Mouse (Mus musculus) hindbrain, embryonic 11.5 days (tissue): Measurements from ENCODE around the gene Ppil2. TPM values are rescaled to one million over a fixed set of nuclear protein-coding genes. Genes with fewer than 3 reads are reported as not detected.
A peak's percentile ranks its signal among the peaks of the same experiment; 100 is the strongest.

Experiments used
- ATAC-seq: fragments of 200-750 bp; cut with Nextera tagmentation; 2 replicates; pipeline ENCODE4 v1.8.0; 2017; ENCODE audit warnings: mild to moderate bottlenecking, moderate TSS enrichment, moderate library complexity; ENCODE audit not compliant: low FRiP score
- DNase-seq: peaks from one replicate; pipeline ENCODE4 v3.0.0-alpha.2; 2015; ENCODE audit warnings: low spot score
- H3K27ac ChIP-seq: fragments of 300-500 bp; sonication (generic); 2 replicates; pipeline ENCODE4 v1.5.1; 2014; ENCODE audit warnings: mild to moderate bottlenecking, low read depth, low read length
- H3K27me3 ChIP-seq: fragments of 300-500 bp; sonication (generic); 2 replicates; pipeline ENCODE4 v1.6.1; 2014; ENCODE audit warnings: mild to moderate bottlenecking, low read length, moderate library complexity, mixed read lengths; ENCODE audit not compliant: control insufficient read depth, insufficient read depth
- H3K36me3 ChIP-seq: fragments of 300-500 bp; sonication (generic); 2 replicates; pipeline ENCODE4 v1.6.1; 2014; ENCODE audit warnings: mild to moderate bottlenecking, low read length, moderate library complexity, mixed read lengths; ENCODE audit not compliant: control insufficient read depth, insufficient read depth
- H3K4me1 ChIP-seq: fragments of 300-500 bp; sonication (generic); replicated peaks from 2 replicates; pipeline ENCODE4 v1.6.1; 2014; ENCODE audit warnings: low read length, mixed read lengths; ENCODE audit not compliant: control insufficient read depth, insufficient read depth
- H3K4me2 ChIP-seq: fragments of 300-500 bp; sonication (generic); replicated peaks from 2 replicates; pipeline ENCODE4 v1.6.1; 2014; ENCODE audit warnings: mild to moderate bottlenecking, low read depth, low read length
- H3K4me3 ChIP-seq: fragments of 300-500 bp; sonication (generic); 2 replicates; pipeline ENCODE4 v1.5.1; 2014; ENCODE audit warnings: low read depth, low read length
- H3K9ac ChIP-seq: fragments of 300-500 bp; sonication (generic); 2 replicates; pipeline ENCODE4 v1.6.1; 2014; ENCODE audit warnings: low read depth, low read length
- H3K9me3 ChIP-seq: fragments of 300-500 bp; sonication (generic); 2 replicates; pipeline ENCODE4 v1.6.1; 2016; ENCODE audit warnings: low read length; ENCODE audit not compliant: control insufficient read depth
- WGBS: fragments of 180-500 bp; shearing (Covaris S2); extraction: QIAGEN DNeasy Blood & Tissue Kit; methylation state at CpG from one replicate; pipeline ENCODE4 v1.1.7; 2014; 5-methylcytosine and 5-hydroxymethylcytosine counted together
- polyA plus RNA-seq: library from polyadenylated mRNA; unstranded; fragments of >200 nt; fragmentation: Nextera tagmentation; extraction: Ambion mirVana; gene quantifications from 2 replicates; pipeline ENCODE4 v1.2.1, GENCODE M21; 2014

Gene Ppil2
- polyA plus RNA-seq: 149 and 154 TPM in 2 replicates

GRCm38 (mm10) chr16:17110771-17111743, at the start of gene Ppil2:
Gene Ppil2, minus strand, starts transcription at chr16:17111257.
- WGBS: 9% methylated on average over 38 of the region's 38 CpGs
- DNase-seq (peak; percentile 83), ATAC-seq (peak; percentile 90)
- Histone ChIP-seq H3K27me3 (no peaks in the 10 kb centered on the region), H3K4me1 (no peaks in the 10 kb centered on the region; the same call in 1 of the 2 replicates), H3K9me3 (no peaks in the 10 kb centered on the region), H3K4me3 (peak within 1 kb of the TSS; percentile 90), H3K36me3 (peaks cover 7% of the 10 kb centered on the region; the same call in 1 of the 2 replicates), H3K9ac (peak within 1 kb of the TSS; percentile 79), H3K4me2 (peak within 1 kb of the TSS; percentile 41), H3K27ac (no peak within 1 kb of the TSS)

DNA sequence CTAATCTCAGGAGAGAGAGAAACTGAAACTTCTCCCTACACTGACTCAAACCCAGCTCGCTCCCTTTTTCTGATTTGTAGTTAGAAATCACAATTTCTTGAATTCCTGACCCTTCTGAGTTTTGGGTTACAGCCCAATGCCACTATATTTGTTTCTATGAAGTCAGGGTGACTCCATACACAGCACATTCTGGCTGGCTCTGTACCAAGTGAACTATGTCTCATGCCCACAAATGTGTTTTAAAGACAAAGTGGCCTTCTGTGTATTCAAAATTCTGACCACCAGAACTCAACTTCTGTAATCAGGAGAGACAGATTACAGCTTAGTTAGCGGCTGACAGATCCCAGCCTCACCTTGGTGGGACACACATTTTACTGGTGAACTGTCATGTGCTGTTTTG, 43.3 kb upstream of the Ppil2 start:
- Histone ChIP-seq H3K4me1 (no peaks in the 10 kb centered on the region), H3K36me3 (peaks cover 3% of the 10 kb centered on the region; the same call in 1 of the 2 replicates), H3K4me2 (no peak overlapping the region), H3K9me3 (no peaks in the 10 kb centered on the region), H3K4me3 (no peak overlapping the region), H3K27ac (no peak overlapping the region), H3K27me3 (no peaks in the 10 kb centered on the region), H3K9ac (no peak overlapping the region)
- no peak for DNase-seq
- ATAC-seq: no peak
- 97% methylated on average over 2 of the region's 2 CpGs for WGBS

DNA sequence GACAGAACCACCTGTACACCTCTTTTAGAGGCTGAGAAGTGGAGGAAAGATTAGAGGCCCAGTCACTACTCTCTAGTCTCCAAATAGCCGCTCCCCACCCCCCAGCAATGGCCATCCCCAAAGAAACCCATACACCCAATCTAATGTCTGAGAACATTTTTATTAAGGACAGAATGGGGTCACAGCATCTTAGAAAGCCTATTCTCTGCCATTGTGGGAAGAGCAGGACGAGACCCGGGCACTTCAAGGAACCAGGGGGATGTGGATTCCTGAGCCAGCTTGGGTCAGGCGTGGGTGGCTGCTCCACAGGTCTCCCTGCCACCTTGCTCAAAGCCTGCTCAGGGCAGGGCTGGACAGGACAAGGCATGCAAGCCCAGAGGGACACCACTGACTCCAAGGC, 40.8 kb upstream of the Ppil2 start:
- H3K4me2 ChIP-seq: no peak overlapping the region
- no peak for DNase-seq
- H3K27ac ChIP-seq: no peak overlapping the region
- no peaks in the 10 kb centered on the region for H3K36me3 ChIP-seq
- H3K27me3 ChIP-seq: peaks cover 12% of the 10 kb centered on the region
- 92% methylated on average over 4 of the region's 4 CpGs for WGBS
- no peak for ATAC-seq
- no peaks in the 10 kb centered on the region for H3K9me3 ChIP-seq
- H3K4me1 ChIP-seq: 0 out of 2 replicates have a peak, but pooled peaks cover 3% of the 10 kb centered on the region
- H3K4me3 ChIP-seq: no peak overlapping the region
- H3K9ac ChIP-seq: no peak overlapping the region

- Histone ChIP-seq H3K4me2 (no peak overlapping the region), H3K9me3 (no peaks in the 10 kb centered on the region), H3K9ac (no peak overlapping the region), H3K4me1 (0 out of 2 replicates have a peak, but pooled peaks cover 3% of the 10 kb centered on the region), H3K4me3 (no peak overlapping the region), H3K36me3 (no peaks in the 10 kb centered on the region), H3K27ac (no peak overlapping the region), H3K27me3 (peaks cover 12% of the 10 kb centered on the region)
- ATAC-seq (no peak), DNase-seq (no peak)
- WGBS: 87% methylated on average over 7 of the region's 7 CpGs
Measured at GRCm38 (mm10) chr16:17150520-17151258, 39.6 kb upstream of the Ppil2 start.

DNA sequence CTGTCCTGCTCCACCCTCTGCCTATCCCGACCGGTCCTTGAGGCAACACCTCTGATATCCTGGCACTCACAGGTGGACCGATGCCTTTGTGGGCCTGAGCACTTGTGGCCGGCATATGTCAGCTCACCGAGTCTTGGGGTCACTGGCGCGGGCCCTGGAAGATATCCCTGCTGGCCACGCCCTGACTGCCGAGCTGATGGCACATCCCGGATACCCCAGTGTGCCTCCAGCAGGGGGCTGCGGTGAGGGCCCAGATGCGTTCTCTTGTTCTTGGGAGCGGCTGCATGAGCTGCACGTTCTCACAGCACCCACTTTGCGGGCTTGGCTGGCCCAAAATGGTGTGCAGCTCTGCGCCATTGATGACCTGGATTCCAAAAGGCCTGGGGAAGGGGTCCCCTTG, 37.0 kb upstream of the Ppil2 start:
- no peaks in the 10 kb centered on the region for H3K36me3 ChIP-seq
- H3K27me3 ChIP-seq: peaks cover 12% of the 10 kb centered on the region
- H3K27ac ChIP-seq: no peak overlapping the region
- no peaks in the 10 kb centered on the region for H3K9me3 ChIP-seq
- H3K4me2 ChIP-seq: peak overlapping the region; percentile 80
- WGBS: 6% methylated on average over 16 of the region's 16 CpGs
- ATAC-seq (peak; percentile 25; the same call in 1 of the 2 replicates), DNase-seq (peak; percentile 67)
- peak overlapping the region; percentile 36 for H3K4me3 ChIP-seq
- H3K4me1 ChIP-seq: 0 out of 2 replicates have a peak, but pooled peaks cover 3% of the 10 kb centered on the region
- H3K9ac ChIP-seq: no peak overlapping the region

DNA sequence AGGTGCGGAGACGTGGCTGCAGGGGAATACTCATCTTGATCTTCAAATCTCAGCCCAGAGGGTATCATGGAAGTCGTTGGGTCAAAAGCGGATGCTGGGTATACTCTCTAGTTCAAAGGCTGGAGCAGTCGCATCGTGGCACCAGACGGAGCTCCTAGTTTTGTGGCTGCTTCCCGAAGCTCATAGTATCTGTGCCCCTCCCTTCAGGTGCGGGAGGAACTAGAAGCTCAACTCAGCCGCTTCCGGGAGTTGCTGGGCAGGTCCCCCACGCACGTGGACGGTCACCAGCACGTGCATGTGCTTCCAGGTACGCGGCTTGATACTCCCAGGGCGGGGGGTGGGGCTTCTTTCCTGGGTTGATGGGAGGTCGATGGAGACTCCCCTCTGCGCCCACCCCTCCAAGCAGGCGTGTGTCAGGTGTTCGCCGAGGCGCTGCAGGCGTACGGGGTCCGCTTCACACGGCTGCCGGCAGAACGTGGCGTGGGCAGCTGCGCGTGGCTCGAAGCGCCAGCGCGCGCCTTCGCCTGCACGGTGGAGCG, 36.4 kb upstream of the Ppil2 start:
- H3K36me3 ChIP-seq: no peaks in the 10 kb centered on the region
- peak; percentile 31; the same call in 1 of the 2 replicates for ATAC-seq
- WGBS: 1% methylated on average over 41 of the region's 41 CpGs
- no peak overlapping the region for H3K27ac ChIP-seq
- H3K4me2 ChIP-seq: peak overlapping the region; percentile 80
- peak overlapping the region; percentile 36 for H3K4me3 ChIP-seq
- peak; percentile 43 for DNase-seq
- no peaks in the 10 kb centered on the region for H3K9me3 ChIP-seq
- peak overlapping the region; percentile 28 for H3K9ac ChIP-seq
- H3K4me1 ChIP-seq: 0 out of 2 replicates have a peak, but pooled peaks cover 3% of the 10 kb centered on the region
- peaks cover 12% of the 10 kb centered on the region for H3K27me3 ChIP-seq

GRCm38 (mm10) chr16:17146772-17147235, 35.7 kb upstream of the Ppil2 start, which contains the start of gene Ccdc116:
Gene Ccdc116, minus strand, starts transcription at chr16:17147229.
- no peaks in the 10 kb centered on the region for H3K9me3 ChIP-seq
- peak within 1 kb of the TSS; percentile 80 for H3K4me2 ChIP-seq
- H3K36me3 ChIP-seq: no peaks in the 10 kb centered on the region
- H3K9ac ChIP-seq: peak within 1 kb of the TSS; percentile 28
- WGBS: under 1% methylated on average over 34 of the region's 34 CpGs
- no peak within 1 kb of the TSS for H3K27ac ChIP-seq
- peak within 1 kb of the TSS; percentile 36 for H3K4me3 ChIP-seq
- H3K4me1 ChIP-seq: 0 out of 2 replicates have a peak, but pooled peaks cover 3% of the 10 kb centered on the region
- H3K27me3 ChIP-seq: peaks cover 12% of the 10 kb centered on the region
- ATAC-seq (peak; percentile 87), DNase-seq (peak; percentile 90)

DNA sequence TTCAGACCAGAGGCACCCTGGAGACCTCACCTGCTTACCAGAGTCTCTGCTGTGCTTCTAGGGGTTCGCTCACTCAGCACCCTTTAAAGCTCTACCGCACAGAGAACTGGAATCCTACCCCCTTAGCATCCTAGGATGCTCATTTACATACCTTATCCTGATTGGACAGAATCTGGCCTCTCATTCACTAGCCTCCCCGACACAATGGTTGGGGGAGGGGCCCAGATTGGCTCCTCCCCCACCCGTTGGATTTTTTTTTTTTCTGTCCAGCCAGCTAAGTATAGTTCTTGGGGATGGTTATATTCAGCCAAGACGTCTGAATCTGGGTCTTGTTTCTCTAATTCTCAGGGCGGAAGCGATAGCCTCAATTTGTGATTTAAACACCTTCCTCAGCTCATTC, 33.3 kb upstream of the Ppil2 start, which contains the start of gene Ydjc:
Gene Ydjc, plus strand, starts transcription at position 283 of the 400 bp plus-strand sequence.
- DNase-seq (peak; percentile 49), ATAC-seq (no peak)
- WGBS: 12% methylated on average over 7 of the region's 7 CpGs
- Histone ChIP-seq H3K4me1 (0 out of 2 replicates have a peak, but pooled peaks cover 3% of the 10 kb centered on the region), H3K36me3 (no peaks in the 10 kb centered on the region), H3K9ac (no peak within 1 kb of the TSS), H3K4me2 (no peak within 1 kb of the TSS), H3K9me3 (no peaks in the 10 kb centered on the region), H3K27me3 (peaks cover 12% of the 10 kb centered on the region), H3K4me3 (no peak within 1 kb of the TSS), H3K27ac (no peak within 1 kb of the TSS)
